Mouse (Mus musculus): ENCODE measurements around the gene Tmeff1.

GRCm38 (mm10) chr4:48654118-48654517, 69.1 kb downstream of the Tmeff1 start:
- no peak for TF ChIP-seq CTCF (IDR thresholded peaks at IDR 0.05)
- TF ChIP-seq EP300 (IDR thresholded peaks at IDR 0.05) = no peak

Data from lung, postnatal 0 days (tissue).